Mouse (Mus musculus) CH12.LX (cell line): ENCODE data around the gene 3110018I06Rik. TPM values are rescaled to one million over a fixed set of nuclear protein-coding genes. Genes with fewer than 3 reads are reported as not detected.

Experiments
- DNase-seq: peaks from one replicate; pipeline ENCODE4 v3.0.0-alpha.2; 2013; ENCODE audit errors: extremely low read depth
- H3K27ac ChIP-seq: 2 replicates; pipeline ENCODE4 v1.5.1; 2012; ENCODE audit warnings: low read depth, mild to moderate bottlenecking, control low read depth, moderate library complexity; ENCODE audit not compliant: insufficient read depth
- H3K27me3 ChIP-seq: replicated peaks from 2 replicates; pipeline ENCODE3; 2012; ENCODE audit warnings: inconsistent platforms
- H3K36me3 ChIP-seq, 2 experiments: replicated peaks in 1 of 2; 2 replicates each; pipeline versions ENCODE3 to v1.6.1; 2012; ENCODE audit warnings: inconsistent platforms in 1 of 2, low read length in 1 of 2, mild to moderate bottlenecking in 1 of 2, mixed read lengths in 1 of 2, moderate library complexity in 1 of 2; ENCODE audit not compliant: control insufficient read depth in 1 of 2, insufficient read depth in 1 of 2
- H3K4me1 ChIP-seq, 2 experiments: 2 replicates each; pipeline ENCODE4 v1.6.1; 2012; ENCODE audit warnings: inconsistent platforms in 1 of 2, moderate library complexity in 1 of 2; ENCODE audit not compliant: insufficient read depth in 2 of 2, control insufficient read depth in 1 of 2
- H3K4me2 ChIP-seq: 2 replicates; pipeline ENCODE4 v1.6.1; 2012; ENCODE audit warnings: low read depth, mild to moderate bottlenecking, control low read depth; ENCODE audit not compliant: poor library complexity, insufficient read depth, severe bottlenecking
- H3K4me3 ChIP-seq, 3 experiments: fragments of 150-350 bp in 1 of 3; sonication (generic) in 1 of 3; replicated peaks in 1 of 3; 2 replicates each; pipeline versions ENCODE3 to v1.5.1; 2011 to 2012; ENCODE audit warnings: low read depth in 2 of 3, low read length in 2 of 3, mild to moderate bottlenecking in 2 of 3, moderate library complexity in 2 of 3, control low read depth in 1 of 3, improper control_type of control experiment in 1 of 3, inconsistent platforms in 1 of 3, mixed read lengths in 1 of 3; ENCODE audit not compliant: poor library complexity in 1 of 3
- H3K79me2 ChIP-seq: replicated peaks from 2 replicates; pipeline ENCODE4 v1.6.1; 2012; ENCODE audit warnings: mild to moderate bottlenecking, moderate library complexity; ENCODE audit not compliant: control insufficient read depth, poor library complexity, insufficient read depth, severe bottlenecking; ENCODE audit errors: extremely low read depth
- H3K9ac ChIP-seq: 2 replicates; pipeline ENCODE4 v1.6.1; 2012; ENCODE audit warnings: low read depth, mild to moderate bottlenecking, control low read depth, moderate library complexity; ENCODE audit not compliant: insufficient read depth
- H3K9me3 ChIP-seq: replicated peaks from 2 replicates; pipeline ENCODE3; 2012; ENCODE audit warnings: low read length, inconsistent platforms, mixed read lengths
- BHLHE40 ChIP-seq: IDR thresholded peaks from 2 replicates; pipeline ENCODE4 v1.6.1; 2011; ENCODE audit warnings: mild to moderate bottlenecking, low read depth, low read length, improper control_type of control experiment
- CHD1 ChIP-seq: IDR thresholded peaks from 2 replicates; pipeline ENCODE4 v1.6.1; 2012; ENCODE audit warnings: low read depth, low read length, improper control_type of control experiment, inconsistent platforms
- CHD2 ChIP-seq: IDR thresholded peaks from 2 replicates; pipeline ENCODE4 v1.6.1; 2011; ENCODE audit warnings: low read length, improper control_type of control experiment
- E2F4 ChIP-seq: IDR thresholded peaks from 2 replicates; pipeline ENCODE4 v1.6.1; 2011; ENCODE audit warnings: low read depth, low read length, improper control_type of control experiment; ENCODE audit not compliant: insufficient replicate concordance
- ELF1 ChIP-seq: IDR thresholded peaks from 2 replicates; pipeline ENCODE4 v1.6.1; 2014; ENCODE audit warnings: low read depth, mild to moderate bottlenecking, inconsistent platforms, low read length, improper control_type of control experiment
- EP300 ChIP-seq: IDR thresholded peaks from 2 replicates; pipeline ENCODE4 v1.6.1; 2011; ENCODE audit warnings: low read length, improper control_type of control experiment
- ETS1 ChIP-seq: conservative IDR thresholded peaks from 2 replicates; pipeline ENCODE4 v1.6.1; 2012; ENCODE audit warnings: low read depth, mild to moderate bottlenecking, inconsistent platforms, low read length, improper control_type of control experiment, moderate library complexity
- GABPA ChIP-seq: IDR thresholded peaks from 2 replicates; pipeline ENCODE4 v1.6.1; 2012; ENCODE audit warnings: low read depth, low read length, improper control_type of control experiment, inconsistent platforms; ENCODE audit not compliant: insufficient replicate concordance
- HCFC1 ChIP-seq: IDR thresholded peaks from 2 replicates; pipeline ENCODE4 v1.6.1; 2012; ENCODE audit warnings: low read depth, mild to moderate bottlenecking, inconsistent platforms, low read length, improper control_type of control experiment
- IRF4 ChIP-seq: IDR thresholded peaks from 2 replicates; pipeline ENCODE4 v1.6.1; 2014; ENCODE audit warnings: low read depth, mild to moderate bottlenecking, inconsistent platforms, low read length, improper control_type of control experiment
- JUN ChIP-seq: IDR thresholded peaks from 2 replicates; pipeline ENCODE4 v1.6.1; 2011; ENCODE audit warnings: low read depth, mild to moderate bottlenecking, low read length, improper control_type of control experiment, moderate library complexity; ENCODE audit not compliant: insufficient read depth
- JUND ChIP-seq: conservative IDR thresholded peaks from 2 replicates; pipeline ENCODE4 v1.6.1; 2011; ENCODE audit warnings: low read depth, low read length, improper control_type of control experiment
- MAFK ChIP-seq: IDR thresholded peaks from 2 replicates; pipeline ENCODE4 v1.6.1; 2011; ENCODE audit warnings: low read length, improper control_type of control experiment; ENCODE audit not compliant: insufficient replicate concordance
- MAX ChIP-seq: IDR thresholded peaks from 2 replicates; pipeline ENCODE4 v1.6.1; 2011; ENCODE audit warnings: low read length, improper control_type of control experiment
- MAZ ChIP-seq: IDR thresholded peaks from 2 replicates; pipeline ENCODE4 v1.6.1; 2012; ENCODE audit warnings: low read depth, mild to moderate bottlenecking, inconsistent platforms, low read length, improper control_type of control experiment, moderate library complexity
- MYC ChIP-seq: IDR thresholded peaks from 2 replicates; pipeline ENCODE4 v1.6.1; 2011; ENCODE audit warnings: low read depth, mild to moderate bottlenecking, improper control_type of control experiment, low read length
- NELFE ChIP-seq: IDR thresholded peaks from 2 replicates; pipeline ENCODE4 v1.6.1; 2011; ENCODE audit warnings: low read depth, low read length, improper control_type of control experiment
- PAX5 ChIP-seq: IDR thresholded peaks from 2 replicates; pipeline ENCODE4 v1.6.1; 2012; ENCODE audit warnings: low read length, inconsistent platforms, mixed read lengths
- POLR2AphosphoS2 ChIP-seq: IDR thresholded peaks from 2 replicates; pipeline ENCODE4 v1.6.1; 2011; ENCODE audit warnings: low read depth, low read length, improper control_type of control experiment
- RCOR1 ChIP-seq: conservative IDR thresholded peaks from 2 replicates; pipeline ENCODE4 v1.6.1; 2012; ENCODE audit warnings: low read depth, mild to moderate bottlenecking, inconsistent platforms, low read length, improper control_type of control experiment
- SIN3A ChIP-seq: IDR thresholded peaks from 2 replicates; pipeline ENCODE4 v1.6.1; 2012; ENCODE audit warnings: low read length, improper control_type of control experiment, inconsistent platforms
- SMC3 ChIP-seq: IDR thresholded peaks from 2 replicates; pipeline ENCODE4 v1.6.1; 2011; ENCODE audit warnings: low read depth, low read length, improper control_type of control experiment
- TBP ChIP-seq: conservative IDR thresholded peaks from 2 replicates; pipeline ENCODE4 v1.6.1; 2011; ENCODE audit warnings: low read depth, low read length, improper control_type of control experiment
- USF1 ChIP-seq: IDR thresholded peaks from 2 replicates; pipeline ENCODE4 v1.6.1; 2014; ENCODE audit warnings: low read depth, mild to moderate bottlenecking, inconsistent platforms, low read length, improper control_type of control experiment
- USF2 ChIP-seq: conservative IDR thresholded peaks from 2 replicates; pipeline ENCODE4 v1.6.1; 2011; ENCODE audit warnings: low read depth, low read length, improper control_type of control experiment
- ZKSCAN1 ChIP-seq: IDR thresholded peaks from 2 replicates; pipeline ENCODE4 v1.6.1; 2012; ENCODE audit warnings: low read depth, inconsistent platforms, low read length, improper control_type of control experiment, borderline replicate concordance
- ZMIZ1 ChIP-seq: IDR thresholded peaks from 2 replicates; pipeline ENCODE4 v1.6.1; 2012; ENCODE audit warnings: low read depth, mild to moderate bottlenecking, inconsistent platforms, low read length, improper control_type of control experiment
- ZNF384 ChIP-seq: IDR thresholded peaks from 2 replicates; pipeline ENCODE4 v1.6.1; 2012; ENCODE audit warnings: low read depth, low read length, improper control_type of control experiment, inconsistent platforms
- dilution Hi-C: fragments of 300-500 bp; cut with MboI; formaldehyde crosslinking; loops from 2 replicates; pipeline ENCODE4 v1.14.3; 2020; ENCODE audit warnings: low sequenced_read_pairs; ENCODE audit not compliant: extremely low pct_unique_long_range_greater_than_20kb, extremely low pct_ligation_motif_present
- in situ Hi-C: fragments of 300-500 bp; cut with MboI; formaldehyde crosslinking; loops from 3 replicates; pipeline ENCODE4 v1.14.3; 2019; ENCODE audit warnings: low sequenced_read_pairs, low pct_ligation_motif_present, low pct_unique_long_range_greater_than_20kb, mixed read lengths
- polyA plus RNA-seq: library from polyadenylated mRNA; unstranded; fragments of >175 nt; gene quantifications from 2 replicates; pipeline ENCODE4 v1.2.1, GENCODE M21; 2012; ENCODE audit warnings: low read depth; ENCODE audit not compliant: insufficient read length
- total RNA-seq, 2 experiments: library from RNA; depleted of rRNA; stranded (reverse); fragments of 300-350 nt in 1 of 2; fragments of >200 nt in 1 of 2; gene quantifications; 2 replicates each; pipeline ENCODE4 v1.2.3; 2012 to 2014

The 3110018I06Rik gene
- total and polyA plus RNA-seq, 3 experiments = not detected

- Histone ChIP-seq H3K9me3 (peaks cover 90% of the 10 kb centered on the region), H3K4me3 (no peak overlapping the region), H3K4me1 (no peaks in the 10 kb centered on the region), H3K9ac (no peak overlapping the region), H3K4me2 (no peak overlapping the region), H3K27ac (no peak overlapping the region), H3K79me2 (no peaks in the 10 kb centered on the region), H3K36me3 (no peaks in the 10 kb centered on the region), H3K27me3 (no peaks in the 10 kb centered on the region)
- in situ Hi-C loops (no loop called here), dilution Hi-C loops (no loop called here)
- TF ChIP-seq MAFK = no peak
- TF ChIP-seq SMC3 = no peak
- no peak for TF ChIP-seq MYC
- TF ChIP-seq MAX = no peak
- no peak for TF ChIP-seq ZMIZ1
- no peak for TF ChIP-seq SIN3A
- TF ChIP-seq BHLHE40 = no peak
- TF ChIP-seq IRF4 = no peak
- TF ChIP-seq USF1 = no peak
- TF ChIP-seq TBP = no peak
- TF ChIP-seq JUND = no peak
- TF ChIP-seq POLR2AphosphoS2 = no peak
- TF ChIP-seq NELFE = no peak
- no peak for TF ChIP-seq ELF1
- TF ChIP-seq EP300 = no peak
- no peak for TF ChIP-seq CHD2
- TF ChIP-seq USF2 = no peak
- no peak for TF ChIP-seq HCFC1
- TF ChIP-seq E2F4 = no peak
- DNase-seq = no peak
Observed at GRCm38 (mm10) chr12:107509661-107510237, 21.3 kb downstream of the 3110018I06Rik start.

- no peak for DNase-seq
- H3K4me1 ChIP-seq = no peaks in the 10 kb centered on the region
- TF ChIP-seq MYC (no peak), ZMIZ1 (no peak), HCFC1 (no peak), EP300 (no peak), RCOR1 (no peak), GABPA (no peak), CHD1 (no peak), PAX5 (no peak), BHLHE40 (no peak), ZNF384 (no peak), MAZ (no peak), E2F4 (no peak), JUN (no peak), MAFK (no peak), ETS1 (no peak), USF2 (no peak), ZKSCAN1 (no peak), POLR2AphosphoS2 (no peak)
- peaks cover 91% of the 10 kb centered on the region for H3K9me3 ChIP-seq
- H3K4me2 ChIP-seq = no peak overlapping the region
- no peak overlapping the region for H3K4me3 ChIP-seq
- H3K9ac ChIP-seq = no peak overlapping the region
- dilution Hi-C loops (no loop called here), in situ Hi-C loops (no loop called here)
- H3K27ac ChIP-seq = no peak overlapping the region
- H3K79me2 ChIP-seq = no peaks in the 10 kb centered on the region
- H3K27me3 ChIP-seq = no peaks in the 10 kb centered on the region
- no peaks in the 10 kb centered on the region for H3K36me3 ChIP-seq
Observed at GRCm38 (mm10) chr12:107511112-107511511, 22.7 kb downstream of the 3110018I06Rik start.
